Mouse (Mus musculus) stomach, postnatal 0 days (tissue): ENCODE measurements around the gene Galr2.

Experiments used
- CTCF ChIP-seq: IDR thresholded peaks from 2 replicates; pipeline ENCODE4 v1.5.1; 2016; ENCODE audit warnings: antibody characterized with exemption, low read depth, mild to moderate bottlenecking, moderate library complexity
- EP300 ChIP-seq: optimal IDR thresholded peaks from 2 replicates; pipeline ENCODE3; 2016; ENCODE audit warnings: antibody characterized with exemption

DNA sequence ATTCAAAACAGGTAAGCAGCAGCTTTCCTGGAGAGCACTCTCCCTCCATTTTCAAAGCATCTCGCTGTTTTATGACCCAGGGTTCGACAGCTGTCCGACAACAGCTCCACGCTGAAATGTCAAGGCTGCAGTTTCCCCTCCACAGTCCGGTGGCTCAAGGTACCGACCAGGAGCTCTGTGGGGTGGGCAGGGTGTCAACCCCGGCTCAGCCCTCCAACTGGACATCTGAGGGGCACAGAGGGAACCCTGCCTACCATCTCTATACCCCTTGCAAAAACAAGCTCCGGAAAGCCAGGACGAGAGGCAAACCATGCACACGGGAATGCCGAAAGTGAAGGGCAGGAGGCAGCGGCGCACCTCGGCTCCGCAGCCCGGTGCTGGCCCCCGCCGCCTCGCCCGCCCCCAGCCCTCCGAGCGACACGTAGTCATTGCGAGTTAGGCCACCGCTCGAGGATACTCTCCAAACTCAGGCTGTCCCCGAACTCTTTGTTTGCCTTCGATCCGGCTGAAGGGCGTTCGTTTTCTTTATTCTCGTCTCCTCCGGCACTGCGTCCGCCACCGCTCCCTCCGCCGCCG lies 7.2 kb upstream of the Galr2 start:
- no peak for TF ChIP-seq EP300
- TF ChIP-seq CTCF, result no peak
